In genomic region chr16:21590806-21591205, GRCm38 (mm10) we compare ENCODE assay signal across 10 mouse cellular contexts.
DNase-seq lines count a peak whose midpoint lies in the region; ATAC-seq lines count a peak whose summit lies in the region.
"Had no signal": no experiment of that assay in that cellular context is flagged by ENCODE, and none has a peak within 500 bp of the region (broad histone marks: within the 10 kb centered on the region; RNA-seq: fewer than 3 reads in every experiment).

No protein-coding gene starts in this region.

- WGBS in embryonic facial prominence, embryonic 14.5 days = 65% methylated on average over 5 of the region's 5 CpGs
- WGBS in embryonic facial prominence, embryonic 10.5 days = 76% methylated on average over 5 of the region's 5 CpGs
- WGBS in intestine, embryonic 16.5 days = 38% methylated on average over 5 of the region's 5 CpGs

- H3K9ac ChIP-seq in embryonic facial prominence, embryonic 14.5 days (ENCODE audit: low read depth, low read length) = no peak overlapping the region
- H3K9ac ChIP-seq in intestine, embryonic 16.5 days (ENCODE audit: low read depth, low read length) = no peak overlapping the region
- H3K9ac ChIP-seq: embryonic facial prominence, embryonic 13.5 days; limb, embryonic 15.5 days had no signal

- no peaks in the 10 kb centered on the region for H3K4me1 ChIP-seq in embryonic facial prominence, embryonic 14.5 days (ENCODE audit: control insufficient read depth, insufficient read depth, low read length)
- no peaks in the 10 kb centered on the region for H3K4me1 ChIP-seq in embryonic facial prominence, embryonic 10.5 days
- no peaks in the 10 kb centered on the region; the same call in 1 of the 2 replicates for H3K4me1 ChIP-seq in intestine, embryonic 16.5 days (ENCODE audit: control insufficient read depth, insufficient read depth, low read length)
- H3K4me1 ChIP-seq: embryonic facial prominence, embryonic 13.5 days; limb, embryonic 15.5 days had no signal

- ATAC-seq in embryonic facial prominence, embryonic 14.5 days (ENCODE audit: low read depth) = peak; percentile 65; the same call in 1 of the 2 replicates
- peak; percentile 55; the same call in 1 of the 2 replicates for ATAC-seq in intestine, embryonic 16.5 days

- H3K36me3 ChIP-seq in embryonic facial prominence, embryonic 14.5 days (ENCODE audit: control insufficient read depth, insufficient read depth, low read length) = no peaks in the 10 kb centered on the region
- H3K36me3 ChIP-seq in embryonic facial prominence, embryonic 10.5 days (replicated peaks) = no peaks in the 10 kb centered on the region
- no peaks in the 10 kb centered on the region for H3K36me3 ChIP-seq in intestine, embryonic 16.5 days (ENCODE audit: control insufficient read depth, insufficient read depth, low read length)
- H3K36me3 ChIP-seq: embryonic facial prominence, embryonic 13.5 days; limb, embryonic 15.5 days had no signal

- intact Hi-C loops in left cerebral cortex, postnatal 14 days (cut with DNase I) = no loop called here

- DNase-seq in embryonic facial prominence, embryonic 14.5 days (ENCODE audit: low spot score) = peak; percentile 31
- DNase-seq in embryonic facial prominence, embryonic 10.5 days (ENCODE audit: low spot score) = no peak
- peak; percentile 34 for DNase-seq in adrenal gland, postnatal 14 days
- peak; percentile 85 for DNase-seq in lung, postnatal 25 days (ENCODE audit: low spot score)
- no peak for DNase-seq in layer of hippocampus, postnatal 14 days (ENCODE audit: low spot score in 2 of 2)
- no peak for DNase-seq in left cerebral cortex, postnatal 14 days (ENCODE audit: low spot score in 2 of 2)
- DNase-seq in layer of hippocampus, adult 9-11 months = no peak

- H3K4me3 ChIP-seq in embryonic facial prominence, embryonic 14.5 days (ENCODE audit: low read depth, low read length) = no peak overlapping the region
- no peak overlapping the region for H3K4me3 ChIP-seq in embryonic facial prominence, embryonic 10.5 days
- H3K4me3 ChIP-seq in intestine, embryonic 16.5 days (ENCODE audit: low read length) = no peak overlapping the region
- H3K4me3 ChIP-seq: embryonic facial prominence, embryonic 13.5 days; limb, embryonic 15.5 days had no signal

- H3K27me3 ChIP-seq in embryonic facial prominence, embryonic 14.5 days (replicated peaks; ENCODE audit: control insufficient read depth, insufficient read depth, low read length) = no peaks in the 10 kb centered on the region
- no peaks in the 10 kb centered on the region for H3K27me3 ChIP-seq in embryonic facial prominence, embryonic 10.5 days (replicated peaks; ENCODE audit: low read depth, poor library complexity, severe bottlenecking)
- H3K27me3 ChIP-seq in intestine, embryonic 16.5 days (replicated peaks; ENCODE audit: control insufficient read depth, insufficient read depth, low read length) = no peaks in the 10 kb centered on the region
- H3K27me3 ChIP-seq: embryonic facial prominence, embryonic 13.5 days; limb, embryonic 15.5 days had no signal

- H3K27ac ChIP-seq in embryonic facial prominence, embryonic 14.5 days (replicated peaks; ENCODE audit: low read depth, low read length) = no peak overlapping the region
- no peak overlapping the region for H3K27ac ChIP-seq in embryonic facial prominence, embryonic 10.5 days (replicated peaks)
- H3K27ac ChIP-seq in intestine, embryonic 16.5 days (ENCODE audit: low read length) = no peak overlapping the region
- H3K27ac ChIP-seq: embryonic facial prominence, embryonic 13.5 days; limb, embryonic 15.5 days had no signal

- H3K4me2 ChIP-seq in embryonic facial prominence, embryonic 14.5 days (ENCODE audit: low read depth, low read length) = no peak overlapping the region
- no peak overlapping the region for H3K4me2 ChIP-seq in intestine, embryonic 16.5 days (ENCODE audit: low read depth, low read length)
- H3K4me2 ChIP-seq: embryonic facial prominence, embryonic 13.5 days; limb, embryonic 15.5 days had no signal

- no peaks in the 10 kb centered on the region for H3K9me3 ChIP-seq in embryonic facial prominence, embryonic 14.5 days (ENCODE audit: control insufficient read depth, low read length)
- H3K9me3 ChIP-seq in embryonic facial prominence, embryonic 10.5 days = no peaks in the 10 kb centered on the region
- H3K9me3 ChIP-seq in intestine, embryonic 16.5 days (ENCODE audit: control insufficient read depth, low read length) = no peaks in the 10 kb centered on the region
- H3K9me3 ChIP-seq: embryonic facial prominence, embryonic 13.5 days; limb, embryonic 15.5 days had no signal

Comparison
In these comparisons a context has a peak if more than half of its experiments do, and no peak if none do; other contexts are left out.
1. DNase-seq: peak in embryonic facial prominence, embryonic 14.5 days (single experiment), adrenal gland, postnatal 14 days (single experiment) and lung, postnatal 25 days (single experiment); none in embryonic facial prominence, embryonic 10.5 days (single experiment), layer of hippocampus, postnatal 14 days (0 of 2), left cerebral cortex, postnatal 14 days (0 of 2) and layer of hippocampus, adult 9-11 months (single experiment).